Comparison of ENCODE assay signal across 10 mouse cellular contexts in genomic region chr12:108990425-108990824, GRCm38 (mm10).
DNase-seq lines count a peak whose midpoint lies in the region; ATAC-seq and TF ChIP-seq lines count a peak whose summit lies in the region.
"Had no signal": no experiment of that assay in that cellular context is flagged by ENCODE, and none has a peak within 500 bp of the region (broad histone marks: within the 10 kb centered on the region; RNA-seq: fewer than 3 reads in every experiment).

No protein-coding gene starts in this region.

- DNase-seq in layer of hippocampus, adult 9-11 months, result peak; percentile 20
- DNase-seq in layer of hippocampus, adult 8-10 months (ENCODE audit: low spot score in 2 of 2), result no peak
- peak; percentile 30 for DNase-seq in kidney, adult 9 months
- peak; percentile 55 for DNase-seq in lung, embryonic 14.5 days
- DNase-seq in right cerebral cortex, postnatal 25 days, result no peak
- DNase-seq: heart, postnatal 10 days had no signal

- no peak overlapping the region for H3K27ac ChIP-seq in lung, embryonic 14.5 days (ENCODE audit: low read depth)
- H3K27ac ChIP-seq: embryonic facial prominence, embryonic 12.5 days; midbrain, embryonic 12.5 days had no signal

- no peak overlapping the region for H3K4me2 ChIP-seq in lung, embryonic 14.5 days
- H3K4me2 ChIP-seq: embryonic facial prominence, embryonic 12.5 days; midbrain, embryonic 12.5 days had no signal

- TF ChIP-seq CTCF in lung, embryonic 14.5 days (IDR thresholded peaks at IDR 0.05; ENCODE audit: low read depth), result no peak

- no peaks in the 10 kb centered on the region; the same call in 1 of the 2 replicates for H3K27me3 ChIP-seq in lung, embryonic 14.5 days (ENCODE audit: insufficient read depth, low read length)
- H3K27me3 ChIP-seq: embryonic facial prominence, embryonic 12.5 days; midbrain, embryonic 12.5 days had no signal

- H3K36me3 ChIP-seq in lung, embryonic 14.5 days (ENCODE audit: insufficient read depth), result no peaks in the 10 kb centered on the region
- H3K36me3 ChIP-seq: embryonic facial prominence, embryonic 12.5 days; midbrain, embryonic 12.5 days had no signal

- no peaks in the 10 kb centered on the region for H3K9me3 ChIP-seq in lung, embryonic 14.5 days (ENCODE audit: low read depth, low read length)
- H3K9me3 ChIP-seq: embryonic facial prominence, embryonic 12.5 days; midbrain, embryonic 12.5 days had no signal

- H3K4me3 ChIP-seq in lung, embryonic 14.5 days (ENCODE audit: low read depth, low read length), result no peak overlapping the region
- H3K4me3 ChIP-seq: embryonic facial prominence, embryonic 12.5 days; midbrain, embryonic 12.5 days had no signal

- no peak overlapping the region for H3K9ac ChIP-seq in lung, embryonic 14.5 days
- H3K9ac ChIP-seq: embryonic facial prominence, embryonic 12.5 days; midbrain, embryonic 12.5 days had no signal

- 29% methylated on average over 9 of the region's 9 CpGs for WGBS in lung, embryonic 14.5 days

- H3K4me1 ChIP-seq in lung, embryonic 14.5 days (ENCODE audit: insufficient read depth), result no peaks in the 10 kb centered on the region
- H3K4me1 ChIP-seq: midbrain, embryonic 12.5 days had no signal

- ATAC-seq in lung, embryonic 14.5 days (ENCODE audit: insufficient read depth), result no peak; the same call in 1 of the 2 replicates
- ATAC-seq in monocyte, adult 5-6 weeks (replicated peaks; ENCODE audit: insufficient number of reproducible peaks, low FRiP score, low TSS enrichment, poor library complexity, severe bottlenecking), result peak; percentile 69
- ATAC-seq in CD4-positive, CD25-positive, alpha-beta regulatory T cell, adult 4 months, result no peak

Comparison
In these comparisons a context has a peak if more than half of its experiments do, and no peak if none do; other contexts are left out.
1. DNase-seq: peak in layer of hippocampus, adult 9-11 months (single experiment), kidney, adult 9 months (single experiment) and lung, embryonic 14.5 days (single experiment); none in layer of hippocampus, adult 8-10 months (0 of 2) and right cerebral cortex, postnatal 25 days (single experiment).